Mouse (Mus musculus): Measurements from ENCODE around the gene Srpk2. TPM values are rescaled to one million over a fixed set of nuclear protein-coding genes. Genes with fewer than 3 reads are reported as not detected.

Gene Srpk2
- polyA plus RNA-seq, 1 experiment from 2014 or later: 41.9 TPM

DNA sequence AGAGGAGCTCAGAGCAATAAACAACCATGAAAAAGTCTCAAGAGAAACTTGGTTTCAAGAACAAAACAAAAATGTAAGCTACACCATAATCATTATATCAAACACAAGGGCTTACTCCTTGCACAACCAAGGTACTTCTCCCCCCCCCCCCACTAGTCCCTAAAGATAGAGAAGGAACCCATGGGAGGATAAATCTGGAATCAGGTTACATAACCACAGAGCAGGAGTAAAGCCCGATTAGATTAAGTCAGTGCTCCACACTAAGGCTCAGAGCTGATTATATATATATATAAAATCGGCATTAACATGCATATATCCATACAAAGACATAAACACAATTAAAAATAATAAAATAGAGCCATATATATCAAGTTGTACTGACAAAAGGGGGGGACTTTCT lies 96.8 kb downstream of the Srpk2 start:
- DNase-seq (ENCODE audit: low spot score) (no peak), ATAC-seq (replicated peaks; ENCODE audit: low FRiP score, low read depth) (no peak)
- Histone ChIP-seq H3K27me3 (ENCODE audit: insufficient read depth, low read length) (no peaks in the 10 kb centered on the region), H3K4me1 (replicated peaks; ENCODE audit: insufficient read depth, low read length) (no peaks in the 10 kb centered on the region), H3K36me3 (ENCODE audit: insufficient read depth, low read length) (no peaks in the 10 kb centered on the region), H3K9ac (ENCODE audit: low read depth, low read length) (no peak overlapping the region), H3K27ac (no peak overlapping the region), H3K4me3 (replicated peaks; ENCODE audit: low read depth, low read length) (no peak overlapping the region), H3K9me3 (replicated peaks; ENCODE audit: low read length) (no peaks in the 10 kb centered on the region), H3K4me2 (ENCODE audit: low read length) (no peak overlapping the region)
- 76% methylated on average over 2 of the region's 2 CpGs for WGBS
- no peak for TF ChIP-seq CTCF (IDR thresholded peaks at IDR 0.05; ENCODE audit: low read depth)

DNA sequence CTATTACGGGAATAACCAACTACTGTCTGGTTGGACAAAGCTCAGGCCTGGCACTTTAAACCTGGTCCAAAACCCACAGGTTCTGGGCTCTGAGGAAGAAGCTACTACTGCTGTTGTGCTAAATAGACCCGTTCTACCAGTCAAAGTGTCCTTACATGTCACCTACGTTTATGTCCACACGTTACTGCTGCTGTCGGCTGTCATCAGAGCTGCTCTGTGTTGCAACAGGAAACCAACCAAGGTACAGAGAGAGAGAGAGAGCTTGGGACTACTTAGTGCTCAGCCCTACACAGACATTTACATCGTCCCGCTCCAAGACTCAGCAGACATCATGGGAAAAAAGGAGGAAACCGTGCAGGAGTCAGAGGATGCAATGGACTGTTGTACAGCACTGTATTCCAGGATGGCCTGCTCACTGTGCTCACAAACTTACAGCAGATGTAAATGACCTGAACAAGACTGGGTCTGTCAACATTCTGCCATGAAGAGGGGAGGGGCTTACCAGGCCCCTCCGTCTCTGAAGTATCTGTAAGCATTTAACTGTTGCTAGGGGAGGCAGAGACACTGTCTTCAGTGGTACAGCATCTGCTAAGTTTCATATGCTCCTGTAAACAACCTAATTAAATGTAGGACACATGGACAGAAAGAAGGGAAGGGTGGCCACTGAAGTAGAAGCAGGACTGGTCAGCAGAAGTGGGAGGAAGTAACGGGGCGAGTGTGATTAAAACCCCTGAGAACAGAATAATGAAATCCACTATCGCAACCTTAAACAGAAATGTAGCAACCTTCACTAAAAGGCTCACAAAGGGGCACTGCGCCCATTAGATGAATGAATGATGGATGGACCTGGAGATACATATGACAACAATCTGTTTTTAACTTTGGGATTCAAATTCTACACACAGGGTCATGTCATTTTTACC lies 97.6 kb downstream of the Srpk2 start:
- Histone ChIP-seq H3K4me1 (replicated peaks; ENCODE audit: insufficient read depth, low read length) (no peaks in the 10 kb centered on the region), H3K4me3 (replicated peaks; ENCODE audit: low read depth, low read length) (no peak overlapping the region), H3K27ac (no peak overlapping the region), H3K9me3 (replicated peaks; ENCODE audit: low read length) (no peaks in the 10 kb centered on the region), H3K9ac (ENCODE audit: low read depth, low read length) (no peak overlapping the region), H3K36me3 (ENCODE audit: insufficient read depth, low read length) (no peaks in the 10 kb centered on the region), H3K27me3 (ENCODE audit: insufficient read depth, low read length) (no peaks in the 10 kb centered on the region), H3K4me2 (ENCODE audit: low read length) (no peak overlapping the region)
- no peak for TF ChIP-seq CTCF (IDR thresholded peaks at IDR 0.05; ENCODE audit: low read depth)
- ATAC-seq (replicated peaks; ENCODE audit: low FRiP score, low read depth) (no peak), DNase-seq (ENCODE audit: low spot score) (no peak)
- 84% methylated on average over 13 of the region's 13 CpGs for WGBS

DNA sequence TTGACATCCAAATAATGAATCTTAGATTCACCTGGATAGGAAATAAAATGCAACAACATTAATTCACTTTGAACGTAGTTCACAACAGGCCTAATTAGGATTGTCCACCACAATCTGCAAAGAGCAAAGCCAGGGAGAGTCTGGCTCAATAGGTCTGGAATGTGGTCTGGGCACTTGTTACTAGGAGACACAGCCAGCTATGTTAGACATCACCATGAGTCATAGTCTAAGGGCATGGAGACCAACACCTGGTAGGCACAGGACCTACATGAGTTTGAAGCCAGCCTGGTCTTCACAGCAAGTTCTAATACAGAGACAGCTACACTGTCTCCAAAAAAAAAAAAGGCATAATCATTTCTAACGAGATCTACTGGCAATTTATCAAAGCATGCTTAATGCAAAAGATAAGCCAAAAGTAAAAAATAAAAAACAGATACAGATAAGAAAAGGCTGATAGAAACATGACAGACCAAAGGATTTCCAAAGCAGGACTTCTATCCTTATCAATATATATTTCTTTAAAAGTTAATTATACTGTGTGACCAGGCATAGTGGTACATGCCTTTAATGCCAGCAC lies 102.8 kb downstream of the Srpk2 start:
- no peak overlapping the region for H3K4me3 ChIP-seq (replicated peaks; ENCODE audit: low read depth, low read length)
- DNase-seq (ENCODE audit: low spot score) (no peak), ATAC-seq (replicated peaks; ENCODE audit: low FRiP score, low read depth) (no peak; the same call in 1 of the 2 replicates)
- WGBS: 74% methylated on average over 2 of the region's 2 CpGs
- H3K9ac ChIP-seq (ENCODE audit: low read depth, low read length): no peak overlapping the region
- no peaks in the 10 kb centered on the region for H3K36me3 ChIP-seq (ENCODE audit: insufficient read depth, low read length)
- no peak overlapping the region for H3K27ac ChIP-seq
- H3K4me1 ChIP-seq (replicated peaks; ENCODE audit: insufficient read depth, low read length): no peaks in the 10 kb centered on the region
- H3K4me2 ChIP-seq (ENCODE audit: low read length): no peak overlapping the region
- no peaks in the 10 kb centered on the region for H3K27me3 ChIP-seq (ENCODE audit: insufficient read depth, low read length)
- TF ChIP-seq CTCF (IDR thresholded peaks at IDR 0.05; ENCODE audit: low read depth): no peak
- no peaks in the 10 kb centered on the region for H3K9me3 ChIP-seq (replicated peaks; ENCODE audit: low read length)

DNA sequence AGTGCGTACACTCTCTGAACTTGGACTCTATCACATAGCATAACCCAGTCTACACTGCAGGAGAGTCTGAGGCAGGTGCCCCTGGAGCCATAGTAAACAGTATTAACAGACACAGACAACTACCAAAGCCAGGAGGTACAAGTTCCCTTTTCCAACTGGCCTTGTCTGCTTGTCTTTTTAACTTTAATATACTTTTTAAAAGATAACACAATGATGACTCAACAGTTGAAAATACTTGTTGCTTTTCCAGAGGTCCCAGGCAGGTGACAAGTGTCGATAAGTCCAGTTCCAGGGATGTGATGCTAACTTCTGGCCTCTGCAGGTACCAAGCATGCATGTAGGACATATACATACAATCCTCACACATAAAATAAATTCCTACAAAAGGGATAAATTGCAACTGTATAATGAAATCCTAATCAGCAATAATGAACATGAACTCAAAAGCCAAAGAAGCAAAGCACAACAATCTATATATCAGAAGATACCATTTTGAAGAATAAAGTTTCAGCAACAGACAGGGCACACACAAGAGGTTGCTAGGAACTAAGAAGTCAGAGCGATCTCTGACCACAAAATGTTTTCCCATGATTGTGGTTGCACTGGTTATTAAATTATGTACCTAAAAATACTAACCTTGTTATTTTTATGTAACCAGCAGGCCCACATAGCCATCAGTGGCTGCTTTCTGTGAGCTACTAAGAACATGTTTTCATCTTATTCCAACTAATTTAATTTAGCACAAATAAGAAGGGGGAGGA lies 105.1 kb downstream of the Srpk2 start:
- no peaks in the 10 kb centered on the region for H3K36me3 ChIP-seq (ENCODE audit: insufficient read depth, low read length)
- H3K4me1 ChIP-seq (replicated peaks; ENCODE audit: insufficient read depth, low read length): no peaks in the 10 kb centered on the region
- DNase-seq (ENCODE audit: low spot score): no peak
- TF ChIP-seq CTCF (IDR thresholded peaks at IDR 0.05; ENCODE audit: low read depth): no peak
- no peaks in the 10 kb centered on the region for H3K27me3 ChIP-seq (ENCODE audit: insufficient read depth, low read length)
- no peak overlapping the region for H3K27ac ChIP-seq
- H3K9ac ChIP-seq (ENCODE audit: low read depth, low read length): no peak overlapping the region
- no peaks in the 10 kb centered on the region for H3K9me3 ChIP-seq (replicated peaks; ENCODE audit: low read length)
- ATAC-seq (replicated peaks; ENCODE audit: low FRiP score, low read depth): no peak
- H3K4me2 ChIP-seq (ENCODE audit: low read length): no peak overlapping the region
- H3K4me3 ChIP-seq (replicated peaks; ENCODE audit: low read depth, low read length): no peak overlapping the region
- 85% methylated on average over 3 of the region's 3 CpGs for WGBS

DNA sequence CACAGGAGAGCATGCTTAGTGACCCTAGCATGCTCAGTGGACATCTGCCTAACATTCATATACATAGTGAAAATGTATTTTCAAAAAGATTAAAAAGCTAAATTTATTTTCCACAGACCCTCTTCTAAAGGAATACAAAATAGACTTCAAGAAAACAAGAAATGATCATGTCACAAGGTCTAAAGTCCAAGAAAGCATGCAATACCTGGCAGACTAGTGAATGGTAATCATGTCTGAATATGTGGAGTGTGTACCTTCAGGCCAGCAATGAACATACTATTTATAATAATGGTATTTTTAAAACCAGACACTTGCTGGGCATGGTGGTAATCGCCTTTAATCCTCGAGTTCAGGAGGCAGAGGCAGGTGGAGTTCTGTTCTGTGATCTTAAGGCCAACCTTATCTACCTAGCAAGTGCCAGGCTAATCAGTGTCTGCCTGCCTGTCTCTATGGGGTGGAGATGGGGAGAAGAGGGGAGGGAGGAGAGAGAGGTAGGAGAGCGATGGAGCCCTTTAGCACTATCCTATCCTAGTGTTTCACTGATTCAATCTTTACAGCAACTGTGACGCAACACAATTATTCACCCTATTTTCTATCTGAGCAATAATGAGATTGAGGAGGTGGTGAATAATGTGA lies 106.0 kb downstream of the Srpk2 start:
- Histone ChIP-seq H3K4me1 (replicated peaks; ENCODE audit: insufficient read depth, low read length) (no peaks in the 10 kb centered on the region), H3K4me3 (replicated peaks; ENCODE audit: low read depth, low read length) (no peak overlapping the region), H3K36me3 (ENCODE audit: insufficient read depth, low read length) (no peaks in the 10 kb centered on the region), H3K27ac (no peak overlapping the region), H3K9ac (ENCODE audit: low read depth, low read length) (no peak overlapping the region), H3K27me3 (ENCODE audit: insufficient read depth, low read length) (no peaks in the 10 kb centered on the region), H3K4me2 (ENCODE audit: low read length) (no peak overlapping the region), H3K9me3 (replicated peaks; ENCODE audit: low read length) (no peaks in the 10 kb centered on the region)
- no peak for DNase-seq (ENCODE audit: low spot score)
- WGBS: 85% methylated on average over 4 of the region's 4 CpGs
- ATAC-seq (replicated peaks; ENCODE audit: low FRiP score, low read depth): no peak
- TF ChIP-seq CTCF (IDR thresholded peaks at IDR 0.05; ENCODE audit: low read depth): no peak

DNA sequence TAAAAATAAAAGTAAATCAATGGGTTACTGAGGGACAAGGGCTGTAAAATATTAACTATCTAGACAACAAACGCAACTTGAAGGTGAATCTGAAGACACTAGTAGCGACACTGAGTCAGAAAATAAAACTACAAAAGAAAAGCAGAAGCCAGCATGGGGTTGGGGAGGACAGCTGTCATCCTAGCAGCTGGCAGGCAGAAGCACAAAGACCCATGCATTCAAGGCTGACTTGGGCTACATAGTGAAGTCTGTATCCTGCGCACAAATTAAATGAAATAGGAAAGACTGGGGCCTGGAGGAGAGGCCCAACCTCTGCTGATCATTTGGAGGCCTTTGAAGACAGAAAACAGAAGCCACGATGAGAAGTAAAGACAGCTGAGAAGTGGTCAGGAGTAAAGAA lies 106.6 kb downstream of the Srpk2 start:
- no peak for ATAC-seq (replicated peaks; ENCODE audit: low FRiP score, low read depth)
- TF ChIP-seq CTCF (IDR thresholded peaks at IDR 0.05; ENCODE audit: low read depth): no peak
- H3K4me3 ChIP-seq (replicated peaks; ENCODE audit: low read depth, low read length): no peak overlapping the region
- no peak overlapping the region for H3K9ac ChIP-seq (ENCODE audit: low read depth, low read length)
- no peaks in the 10 kb centered on the region for H3K27me3 ChIP-seq (ENCODE audit: insufficient read depth, low read length)
- WGBS: 69% methylated on average over 4 of the region's 4 CpGs
- no peaks in the 10 kb centered on the region for H3K36me3 ChIP-seq (ENCODE audit: insufficient read depth, low read length)
- no peak overlapping the region for H3K4me2 ChIP-seq (ENCODE audit: low read length)
- H3K4me1 ChIP-seq (replicated peaks; ENCODE audit: insufficient read depth, low read length): no peaks in the 10 kb centered on the region
- H3K27ac ChIP-seq: no peak overlapping the region
- no peaks in the 10 kb centered on the region for H3K9me3 ChIP-seq (replicated peaks; ENCODE audit: low read length)
- no peak for DNase-seq (ENCODE audit: low spot score)
